Mouse (Mus musculus): ENCODE results near the gene Sptssb. TPM values are rescaled to one million over a fixed set of nuclear protein-coding genes. Genes with fewer than 3 reads are reported as not detected.

Gene Sptssb
- not detected in 2 replicates for total RNA-seq (2017)

GRCm38 (mm10) chr3:69859858-69860588 lies at the start of gene Sptssb:
Gene Sptssb, minus strand, starts transcription at chr3:69859940.
- ATAC-seq (replicated peaks in 1 of 2; ENCODE audit: insufficient read depth in 1 of 2, low FRiP score in 2 of 2, low TSS enrichment in 1 of 2, low read depth in 1 of 2, poor library complexity in 2 of 2, severe bottlenecking in 2 of 2), result peak; percentile 38 to 72

GRCm38 (mm10) chr3:69908074-69908473 lies 48.3 kb upstream of the Sptssb start:
- peak; percentile 51 to 69; a peak in 2 of 4 replicates for ATAC-seq (replicated peaks in 1 of 2; ENCODE audit: insufficient read depth in 1 of 2, low FRiP score in 2 of 2, low TSS enrichment in 1 of 2, low read depth in 1 of 2, poor library complexity in 2 of 2, severe bottlenecking in 2 of 2)

GRCm38 (mm10) chr3:69907564-69907963 lies 47.8 kb upstream of the Sptssb start:
- no peak for ATAC-seq (replicated peaks in 1 of 2; ENCODE audit: insufficient read depth in 1 of 2, low FRiP score in 2 of 2, low TSS enrichment in 1 of 2, low read depth in 1 of 2, poor library complexity in 2 of 2, severe bottlenecking in 2 of 2)

GRCm38 (mm10) chr3:69902787-69903477 lies 43.2 kb upstream of the Sptssb start:
- no peak for ATAC-seq (replicated peaks in 1 of 2; ENCODE audit: insufficient read depth in 1 of 2, low FRiP score in 2 of 2, low TSS enrichment in 1 of 2, low read depth in 1 of 2, poor library complexity in 2 of 2, severe bottlenecking in 2 of 2)

- ATAC-seq (replicated peaks in 1 of 2; ENCODE audit: insufficient read depth in 1 of 2, low FRiP score in 2 of 2, low TSS enrichment in 1 of 2, low read depth in 1 of 2, poor library complexity in 2 of 2, severe bottlenecking in 2 of 2), result no peak
Measured at GRCm38 (mm10) chr3:69902382-69902781, 42.6 kb upstream of the Sptssb start.

- ATAC-seq (replicated peaks in 1 of 2; ENCODE audit: insufficient read depth in 1 of 2, low FRiP score in 2 of 2, low TSS enrichment in 1 of 2, low read depth in 1 of 2, poor library complexity in 2 of 2, severe bottlenecking in 2 of 2), result no peak
Measured at GRCm38 (mm10) chr3:69901874-69902381, 42.2 kb upstream of the Sptssb start.

GRCm38 (mm10) chr3:69900335-69900734 lies 40.6 kb upstream of the Sptssb start:
- ATAC-seq (replicated peaks in 1 of 2; ENCODE audit: insufficient read depth in 1 of 2, low FRiP score in 2 of 2, low TSS enrichment in 1 of 2, low read depth in 1 of 2, poor library complexity in 2 of 2, severe bottlenecking in 2 of 2), result no peak

GRCm38 (mm10) chr3:69897917-69898594 lies 38.3 kb upstream of the Sptssb start:
- no peak for ATAC-seq (replicated peaks in 1 of 2; ENCODE audit: insufficient read depth in 1 of 2, low FRiP score in 2 of 2, low TSS enrichment in 1 of 2, low read depth in 1 of 2, poor library complexity in 2 of 2, severe bottlenecking in 2 of 2)

GRCm38 (mm10) chr3:69895516-69895915 lies 35.8 kb upstream of the Sptssb start:
- ATAC-seq (replicated peaks in 1 of 2; ENCODE audit: insufficient read depth in 1 of 2, low FRiP score in 2 of 2, low TSS enrichment in 1 of 2, low read depth in 1 of 2, poor library complexity in 2 of 2, severe bottlenecking in 2 of 2), result no peak

- no peak for ATAC-seq (replicated peaks in 1 of 2; ENCODE audit: insufficient read depth in 1 of 2, low FRiP score in 2 of 2, low TSS enrichment in 1 of 2, low read depth in 1 of 2, poor library complexity in 2 of 2, severe bottlenecking in 2 of 2)
Measured at GRCm38 (mm10) chr3:69892187-69893094, 32.7 kb upstream of the Sptssb start.

GRCm38 (mm10) chr3:69885866-69886265 lies 26.1 kb upstream of the Sptssb start:
- ATAC-seq (replicated peaks in 1 of 2; ENCODE audit: insufficient read depth in 1 of 2, low FRiP score in 2 of 2, low TSS enrichment in 1 of 2, low read depth in 1 of 2, poor library complexity in 2 of 2, severe bottlenecking in 2 of 2), result no peak

GRCm38 (mm10) chr3:69883710-69884109 lies 24.0 kb upstream of the Sptssb start:
- no peak for ATAC-seq (replicated peaks in 1 of 2; ENCODE audit: insufficient read depth in 1 of 2, low FRiP score in 2 of 2, low TSS enrichment in 1 of 2, low read depth in 1 of 2, poor library complexity in 2 of 2, severe bottlenecking in 2 of 2)

- no peak for ATAC-seq (replicated peaks in 1 of 2; ENCODE audit: insufficient read depth in 1 of 2, low FRiP score in 2 of 2, low TSS enrichment in 1 of 2, low read depth in 1 of 2, poor library complexity in 2 of 2, severe bottlenecking in 2 of 2)
Measured at GRCm38 (mm10) chr3:69877538-69877937, 17.8 kb upstream of the Sptssb start.

GRCm38 (mm10) chr3:69874721-69875120 lies 15.0 kb upstream of the Sptssb start:
- peak; percentile 39 to 53; a peak in 2 of 4 replicates for ATAC-seq (replicated peaks in 1 of 2; ENCODE audit: insufficient read depth in 1 of 2, low FRiP score in 2 of 2, low TSS enrichment in 1 of 2, low read depth in 1 of 2, poor library complexity in 2 of 2, severe bottlenecking in 2 of 2)

GRCm38 (mm10) chr3:69872661-69873327 lies 13.1 kb upstream of the Sptssb start:
- ATAC-seq (replicated peaks in 1 of 2; ENCODE audit: insufficient read depth in 1 of 2, low FRiP score in 2 of 2, low TSS enrichment in 1 of 2, low read depth in 1 of 2, poor library complexity in 2 of 2, severe bottlenecking in 2 of 2), result no peak

- no peak for ATAC-seq (replicated peaks in 1 of 2; ENCODE audit: insufficient read depth in 1 of 2, low FRiP score in 2 of 2, low TSS enrichment in 1 of 2, low read depth in 1 of 2, poor library complexity in 2 of 2, severe bottlenecking in 2 of 2)
Measured at GRCm38 (mm10) chr3:69871174-69871573, 11.4 kb upstream of the Sptssb start.

GRCm38 (mm10) chr3:69869702-69870101 lies 10.0 kb upstream of the Sptssb start:
- no peak for ATAC-seq (replicated peaks in 1 of 2; ENCODE audit: insufficient read depth in 1 of 2, low FRiP score in 2 of 2, low TSS enrichment in 1 of 2, low read depth in 1 of 2, poor library complexity in 2 of 2, severe bottlenecking in 2 of 2)
